Mouse (Mus musculus) cerebellum, adult 2 months (tissue): ENCODE results near the gene Gm42674. TPM values are rescaled to one million over a fixed set of nuclear protein-coding genes. Genes with fewer than 3 reads are reported as not detected.
A peak's percentile ranks its signal among the peaks of the same experiment; 100 is the strongest.

Experiments
- DNase-seq, 2 experiments: peaks; one replicate each; pipeline ENCODE4 v3.0.0; 2021
- H3K27ac ChIP-seq: fragments of 200-500 bp; 2 replicates; pipeline ENCODE4 v1.5.1; 2012; ENCODE audit warnings: low read length, control low read depth, inconsistent platforms; ENCODE audit not compliant: insufficient read depth
- H3K27me3 ChIP-seq: fragments of 200-500 bp; 2 replicates; pipeline ENCODE4 v1.6.1; 2012; ENCODE audit warnings: inconsistent platforms, mild to moderate bottlenecking, low read length, moderate library complexity; ENCODE audit not compliant: control insufficient read depth, insufficient read depth
- H3K4me1 ChIP-seq: fragments of 200-500 bp; 2 replicates; pipeline ENCODE4 v1.6.1; 2011; ENCODE audit warnings: low read length; ENCODE audit not compliant: control insufficient read depth, insufficient read depth
- H3K4me3 ChIP-seq: fragments of 200-500 bp; replicated peaks from 2 replicates; pipeline ENCODE3; 2011; ENCODE audit warnings: mild to moderate bottlenecking, low read depth, low read length, control low read depth; ENCODE audit not compliant: insufficient read depth
- CTCF ChIP-seq: fragments of 200-500 bp; IDR thresholded peaks from 2 replicates; pipeline ENCODE4 v1.5.1; 2011; ENCODE audit warnings: low read depth, mild to moderate bottlenecking, control low read depth, low read length, moderate library complexity, borderline replicate concordance; ENCODE audit not compliant: insufficient read depth
- POLR2A ChIP-seq: fragments of 200-500 bp; IDR thresholded peaks from 2 replicates; pipeline ENCODE4 v1.6.1; 2011; ENCODE audit warnings: low read length, control low read depth, borderline replicate concordance; ENCODE audit not compliant: insufficient read depth
- WGBS: fragments of 180-500 bp; shearing (Covaris S2); methylation state at CpG from one replicate; pipeline ENCODE4 v1.1.7; 2018; 5-methylcytosine and 5-hydroxymethylcytosine counted together
- polyA plus RNA-seq: library from polyadenylated mRNA; depleted of rRNA; stranded (reverse); fragments of >200 nt; gene quantifications from 2 replicates; pipeline ENCODE4 v1.2.3, GENCODE M21; 2012

The Gm42674 gene
- polyA plus RNA-seq, 1 experiment, result not detected

DNA sequence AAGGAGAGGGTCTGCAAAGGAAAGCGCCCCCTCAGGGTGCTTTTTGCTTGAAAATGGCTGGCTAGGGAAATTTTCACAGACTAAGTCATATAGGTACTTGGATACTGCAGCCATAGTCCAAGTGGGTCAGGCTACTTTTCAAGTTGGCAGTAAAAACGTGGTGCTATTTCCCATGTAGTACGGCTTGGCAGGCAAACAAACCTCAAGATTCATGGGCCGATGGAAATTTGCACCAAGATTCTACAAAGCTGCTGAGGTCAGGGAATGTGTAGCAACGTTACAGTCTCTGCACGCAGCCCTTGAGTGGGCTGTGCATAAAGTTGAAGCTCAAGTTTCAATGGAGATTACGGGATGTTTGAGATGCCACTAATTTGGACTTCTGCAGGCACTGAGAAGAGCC, 22.3 kb upstream of the Gm42674 start:
- no peak for DNase-seq
- no peak overlapping the region for H3K4me3 ChIP-seq
- H3K4me1 ChIP-seq, result no peaks in the 10 kb centered on the region
- no peaks in the 10 kb centered on the region for H3K27me3 ChIP-seq
- H3K27ac ChIP-seq, result no peak overlapping the region
- WGBS, result 44% methylated on average over 7 of the region's 7 CpGs
- no peak for TF ChIP-seq CTCF
- no peak for TF ChIP-seq POLR2A

DNA sequence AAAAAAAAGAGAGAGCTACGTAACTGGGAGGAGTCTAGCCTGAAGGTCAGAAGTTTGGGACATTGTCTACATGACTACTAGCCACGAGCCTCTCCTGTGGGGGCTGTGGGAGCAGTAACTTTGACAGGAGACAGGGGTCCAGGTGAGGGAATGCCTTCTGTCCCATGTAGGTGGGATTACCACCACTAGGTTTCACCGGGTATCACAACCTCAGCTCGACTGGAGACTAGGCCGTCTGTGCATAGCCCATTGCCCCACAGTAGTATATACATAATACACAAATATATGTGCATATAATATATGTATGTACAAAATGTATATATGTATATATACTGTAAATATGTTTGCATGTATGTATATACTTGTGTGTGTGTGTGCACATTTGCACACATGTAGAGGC, 20.6 kb upstream of the Gm42674 start:
- Histone ChIP-seq H3K27ac (no peak overlapping the region), H3K4me1 (no peaks in the 10 kb centered on the region; the same call in 1 of the 2 replicates), H3K27me3 (no peaks in the 10 kb centered on the region), H3K4me3 (no peak overlapping the region)
- no peak for DNase-seq
- 98% methylated on average over 5 of the region's 5 CpGs for WGBS
- TF ChIP-seq CTCF (no peak), POLR2A (no peak)

- no peak overlapping the region for H3K27ac ChIP-seq
- TF ChIP-seq POLR2A (no peak), CTCF (no peak)
- WGBS, result 100% methylated on average over 1 of the region's 1 CpGs
- H3K4me1 ChIP-seq, result no peaks in the 10 kb centered on the region; the same call in 1 of the 2 replicates
- no peak overlapping the region for H3K4me3 ChIP-seq
- no peaks in the 10 kb centered on the region for H3K27me3 ChIP-seq
- no peak for DNase-seq
Observed at GRCm38 (mm10) chr3:90582156-90582555, 19.5 kb upstream of the Gm42674 start.

- Histone ChIP-seq H3K27ac (no peak overlapping the region), H3K27me3 (no peaks in the 10 kb centered on the region), H3K4me1 (no peaks in the 10 kb centered on the region; the same call in 1 of the 2 replicates), H3K4me3 (no peak overlapping the region)
- DNase-seq, result no peak
- TF ChIP-seq POLR2A (no peak), CTCF (no peak)
- 89% methylated on average over 4 of the region's 4 CpGs for WGBS
Observed at GRCm38 (mm10) chr3:90582556-90582955, 19.1 kb upstream of the Gm42674 start.

DNA sequence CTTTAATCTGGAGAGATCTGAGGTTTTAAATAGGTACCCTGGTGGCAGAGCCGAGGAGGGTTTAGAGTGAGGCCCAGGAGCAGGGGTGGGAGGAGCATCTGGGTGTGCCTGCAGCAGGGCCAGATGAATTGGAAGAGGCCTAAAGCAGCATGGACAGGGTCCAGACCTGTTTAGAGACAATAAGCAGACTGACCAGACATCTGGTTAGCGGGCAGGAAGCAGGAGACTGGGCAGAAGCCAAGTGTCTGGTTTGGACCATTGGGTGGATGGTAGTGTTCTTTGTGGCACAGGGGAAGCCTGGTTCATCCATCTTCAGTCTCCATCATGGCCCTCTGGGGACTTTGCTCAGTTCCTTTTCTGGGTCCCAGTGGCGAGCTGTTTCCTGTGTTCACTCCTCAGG, 17.8 kb upstream of the Gm42674 start:
- Histone ChIP-seq H3K4me1 (no peaks in the 10 kb centered on the region; the same call in 1 of the 2 replicates), H3K27ac (no peak overlapping the region), H3K4me3 (no peak overlapping the region), H3K27me3 (no peaks in the 10 kb centered on the region)
- WGBS, result 18% methylated on average over 3 of the region's 3 CpGs
- TF ChIP-seq POLR2A, result no peak
- TF ChIP-seq CTCF, result no peak
- peak in 1 of 2 experiments; percentile 8 for DNase-seq

- no peak overlapping the region for H3K27ac ChIP-seq
- WGBS, result 31% methylated on average over 5 of the region's 5 CpGs
- H3K4me1 ChIP-seq, result no peaks in the 10 kb centered on the region; the same call in 1 of the 2 replicates
- TF ChIP-seq POLR2A (no peak), CTCF (peak; percentile 63)
- H3K4me3 ChIP-seq, result no peak overlapping the region
- no peaks in the 10 kb centered on the region for H3K27me3 ChIP-seq
- DNase-seq, result peak; percentile 33 to 38
Observed at GRCm38 (mm10) chr3:90585595-90585994, 16.1 kb upstream of the Gm42674 start.

DNA sequence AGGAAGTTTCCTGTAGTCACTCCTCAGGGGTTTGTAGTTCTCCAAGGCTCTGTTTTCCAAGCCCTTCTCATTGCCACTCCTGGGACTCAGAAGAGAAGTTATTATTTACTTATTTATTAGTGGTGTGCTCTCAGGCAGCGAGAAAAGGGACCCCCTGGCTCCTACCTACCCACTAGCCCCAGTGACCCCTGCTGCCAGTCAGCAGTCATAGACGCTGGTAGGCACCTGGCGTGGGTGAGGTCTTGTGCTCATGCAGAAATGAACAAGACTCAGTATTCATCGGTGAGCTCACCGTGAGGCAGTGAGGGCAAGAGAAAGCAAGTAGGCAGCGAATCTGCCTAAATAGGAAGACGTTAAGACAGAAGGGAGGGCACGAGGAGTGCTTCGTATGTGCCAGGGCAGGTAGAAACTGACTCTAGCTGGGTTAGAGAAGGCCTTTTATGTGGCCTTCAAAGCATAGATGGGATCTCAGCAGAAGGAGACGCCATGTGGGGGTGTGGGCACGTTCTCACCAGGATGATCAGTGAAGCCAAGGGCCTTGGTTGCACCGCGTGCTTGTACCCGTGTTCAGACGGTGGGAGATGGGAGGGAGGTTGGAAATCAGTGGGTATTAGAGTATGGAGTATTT, 15.6 kb upstream of the Gm42674 start:
- Histone ChIP-seq H3K4me3 (no peak overlapping the region), H3K27ac (no peak overlapping the region), H3K27me3 (no peaks in the 10 kb centered on the region), H3K4me1 (no peaks in the 10 kb centered on the region; the same call in 1 of the 2 replicates)
- no peak for TF ChIP-seq POLR2A
- no peak for TF ChIP-seq CTCF
- DNase-seq, result no peak
- whole genome bisulfite sequencing, result 84% methylated on average over 15 of the region's 15 CpGs

- no peaks in the 10 kb centered on the region for H3K27me3 ChIP-seq
- DNase-seq, result no peak
- H3K27ac ChIP-seq, result no peak overlapping the region
- 69% methylated on average over 10 of the region's 10 CpGs for WGBS
- no peak for TF ChIP-seq CTCF
- TF ChIP-seq POLR2A, result no peak
- H3K4me3 ChIP-seq, result no peak overlapping the region
- H3K4me1 ChIP-seq, result no peaks in the 10 kb centered on the region; the same call in 1 of the 2 replicates
Observed at GRCm38 (mm10) chr3:90586906-90587305, 14.8 kb upstream of the Gm42674 start.
